Mouse (Mus musculus): ENCODE results near the gene Ajuba.

Gene Ajuba

GRCm38 (mm10) chr14:54544703-54545102 is 32.7 kb downstream of the Ajuba start:
- no peak for DNase-seq (ENCODE audit: low spot score in 2 of 2)

DNA sequence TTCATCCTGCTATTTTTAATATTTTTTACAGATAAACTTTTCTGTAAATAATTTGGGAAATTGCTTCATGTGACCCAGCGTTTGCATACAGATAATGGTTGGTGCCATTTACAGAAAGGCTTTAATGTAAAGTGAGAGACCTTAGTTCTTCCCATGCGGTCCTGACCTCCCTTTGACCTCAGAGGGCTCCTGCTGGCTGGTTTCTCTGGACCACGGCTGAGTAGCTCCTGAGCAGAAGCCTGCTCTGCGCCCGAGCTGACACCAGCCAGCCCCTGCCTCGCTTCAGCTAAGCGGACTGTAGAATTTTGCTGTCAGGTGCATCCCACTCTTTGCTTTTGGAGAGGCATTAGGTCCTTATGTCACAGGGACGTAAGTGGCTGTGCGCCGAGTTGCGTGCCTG is 36.6 kb downstream of the Ajuba start:
- no peak for DNase-seq (ENCODE audit: low spot score in 2 of 2)

DNA sequence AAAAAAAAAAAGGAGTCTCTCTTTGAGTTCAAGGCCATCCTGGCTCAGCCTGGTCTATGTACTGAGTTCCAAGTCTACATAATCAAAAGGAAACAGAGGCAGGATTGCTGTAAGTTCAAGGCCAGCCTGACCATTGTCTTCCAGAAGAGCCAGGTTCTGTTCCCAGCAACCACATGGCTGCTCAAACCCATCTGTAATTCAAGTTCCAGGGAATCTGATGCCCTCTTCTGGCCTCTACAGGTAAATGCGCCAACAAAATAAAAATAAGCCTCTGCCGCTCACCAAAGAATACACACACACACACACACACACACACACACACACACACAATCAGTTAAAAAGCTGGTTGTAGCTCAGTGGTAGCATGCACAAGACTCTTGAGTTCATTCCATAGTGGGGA is 38.8 kb downstream of the Ajuba start:
- DNase-seq (ENCODE audit: low spot score in 2 of 2), result no peak

DNA sequence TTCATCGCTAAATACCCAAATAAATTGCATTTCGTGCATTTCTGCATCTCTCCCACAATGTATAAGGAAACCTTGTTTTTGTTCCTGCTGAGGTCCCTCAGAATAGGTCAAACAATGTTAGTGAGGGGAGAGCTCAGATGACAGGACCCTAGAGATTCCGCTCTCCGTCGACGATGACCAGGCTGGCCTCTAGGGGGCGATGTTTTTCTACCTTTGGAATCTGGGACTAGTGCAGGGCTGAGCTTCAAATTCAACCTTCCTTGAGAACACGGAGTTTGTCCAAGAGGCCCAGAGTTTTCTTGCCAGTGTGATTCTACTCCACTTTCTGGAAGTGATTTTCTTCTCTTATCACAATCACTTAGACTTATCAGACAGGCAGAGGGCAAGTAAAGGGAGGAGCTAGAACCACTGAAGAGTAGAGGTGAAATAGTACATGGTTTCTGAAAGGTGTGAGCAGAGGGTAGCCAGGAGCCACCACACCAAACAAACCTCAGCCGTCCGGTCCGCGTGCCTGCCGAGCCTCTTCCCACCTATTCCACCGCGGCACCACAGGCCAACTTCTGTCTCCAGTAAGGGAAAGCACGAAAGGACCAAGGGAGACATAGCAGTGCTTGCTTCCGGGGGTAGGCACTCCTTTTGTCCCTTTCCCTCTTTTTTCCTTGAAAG is 48.8 kb downstream of the Ajuba start:
- peak; percentile 83 to 90 for DNase-seq (ENCODE audit: low spot score in 2 of 2)

DNA sequence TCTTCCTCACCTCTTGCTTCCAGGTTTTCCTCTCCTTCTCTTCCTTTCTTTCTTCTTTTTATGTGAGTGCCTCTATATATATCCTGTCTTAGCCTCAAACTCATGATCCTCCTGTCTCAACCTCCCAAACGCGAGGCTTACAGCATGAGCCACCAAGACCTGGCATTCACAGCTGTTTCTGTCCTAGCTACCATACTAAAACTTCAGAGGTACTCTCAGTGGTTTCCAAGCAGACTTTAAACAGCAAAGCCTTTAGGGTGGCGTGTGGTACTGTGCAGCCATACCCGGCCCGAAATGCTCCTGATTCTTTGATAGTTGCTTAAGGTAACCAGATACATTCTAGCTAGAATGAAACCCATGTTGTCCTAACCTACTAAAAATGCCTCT is 49.4 kb downstream of the Ajuba start:
- no peak for DNase-seq (ENCODE audit: low spot score in 2 of 2)

GRCm38 (mm10) chr14:54527227-54528006 is 49.9 kb downstream of the Ajuba start:
- DNase-seq (ENCODE audit: low spot score in 2 of 2), result peak; percentile 15 to 26

DNA sequence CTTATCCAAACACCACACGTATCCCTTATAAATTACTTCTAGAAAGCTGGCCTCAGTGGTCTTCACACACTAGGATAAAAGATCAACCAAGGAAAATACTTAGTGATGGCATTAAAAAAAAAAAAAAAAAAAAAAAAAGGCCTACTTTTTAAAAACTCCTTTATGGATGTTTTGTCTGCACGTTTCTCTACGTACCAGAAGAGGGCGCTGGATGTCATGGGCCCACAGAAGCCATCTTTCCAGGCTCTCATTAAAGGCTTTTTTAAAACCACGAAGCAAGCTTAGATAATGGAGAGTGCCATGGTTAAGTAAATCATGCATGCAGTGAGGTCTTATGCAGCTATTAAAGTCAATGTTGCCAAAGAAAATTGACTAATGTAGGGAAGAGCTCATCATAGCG is 53.8 kb downstream of the Ajuba start:
- no peak for DNase-seq (ENCODE audit: low spot score in 2 of 2)
